Mouse (Mus musculus): ENCODE data around the gene Tsc22d3. TPM values are rescaled to one million over a fixed set of nuclear protein-coding genes. Genes with fewer than 3 reads are reported as not detected.
A peak's percentile ranks its signal among the peaks of the same experiment; 100 is the strongest.

The Tsc22d3 gene
- total and polyA plus RNA-seq, 3 experiments: 133 to 205 (median 140) TPM

DNA sequence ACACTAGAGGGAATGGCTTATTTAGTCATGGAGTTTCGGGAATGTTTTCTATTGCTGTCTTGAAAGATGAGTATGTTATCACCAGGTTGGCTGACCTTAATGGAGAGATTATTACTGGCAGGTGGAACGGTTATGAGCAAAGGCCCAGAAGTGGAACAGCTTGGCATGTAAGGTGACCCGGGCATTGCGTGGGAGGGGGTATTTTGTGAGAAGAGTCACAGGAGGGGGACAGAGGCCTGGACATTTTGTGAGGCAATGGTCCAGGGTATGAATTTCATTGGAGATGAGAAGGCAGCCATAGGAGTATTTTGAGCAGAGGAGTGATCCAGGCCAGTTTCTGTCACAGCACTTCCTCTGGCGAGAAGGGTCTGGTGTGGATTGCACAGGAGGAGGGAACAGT is 76.2 kb downstream of the Tsc22d3 start:
- no peak overlapping the region for H3K9ac ChIP-seq (ENCODE audit: low read depth, low read length)
- peaks cover 6% of the 10 kb centered on the region for H3K4me1 ChIP-seq (ENCODE audit: control insufficient read depth, insufficient read depth, low read length)
- H3K27me3 ChIP-seq (ENCODE audit: control insufficient read depth, insufficient read depth, low read length): no peaks in the 10 kb centered on the region
- TF ChIP-seq CTCF (IDR thresholded peaks at IDR 0.05): no peak
- TF ChIP-seq POLR2A (IDR thresholded peaks at IDR 0.05; ENCODE audit: insufficient read depth, low read depth, low read length): no peak
- TF ChIP-seq EP300 (IDR thresholded peaks at IDR 0.05; ENCODE audit: insufficient read depth, low read depth, low read length): no peak
- H3K27ac ChIP-seq: no peak overlapping the region
- intact Hi-C loops (cut with DNase I): no loop called here
- no peak for DNase-seq
- peaks cover 3% of the 10 kb centered on the region; the same call in 1 of the 2 replicates for H3K36me3 ChIP-seq (ENCODE audit: control insufficient read depth, insufficient read depth, low read length)
- WGBS: 76% methylated on average over 5 of the region's 5 CpGs
- no peaks in the 10 kb centered on the region for H3K79me2 ChIP-seq (replicated peaks; ENCODE audit: control insufficient read depth, insufficient read depth, low read length)
- no peak overlapping the region for H3K4me3 ChIP-seq

DNA sequence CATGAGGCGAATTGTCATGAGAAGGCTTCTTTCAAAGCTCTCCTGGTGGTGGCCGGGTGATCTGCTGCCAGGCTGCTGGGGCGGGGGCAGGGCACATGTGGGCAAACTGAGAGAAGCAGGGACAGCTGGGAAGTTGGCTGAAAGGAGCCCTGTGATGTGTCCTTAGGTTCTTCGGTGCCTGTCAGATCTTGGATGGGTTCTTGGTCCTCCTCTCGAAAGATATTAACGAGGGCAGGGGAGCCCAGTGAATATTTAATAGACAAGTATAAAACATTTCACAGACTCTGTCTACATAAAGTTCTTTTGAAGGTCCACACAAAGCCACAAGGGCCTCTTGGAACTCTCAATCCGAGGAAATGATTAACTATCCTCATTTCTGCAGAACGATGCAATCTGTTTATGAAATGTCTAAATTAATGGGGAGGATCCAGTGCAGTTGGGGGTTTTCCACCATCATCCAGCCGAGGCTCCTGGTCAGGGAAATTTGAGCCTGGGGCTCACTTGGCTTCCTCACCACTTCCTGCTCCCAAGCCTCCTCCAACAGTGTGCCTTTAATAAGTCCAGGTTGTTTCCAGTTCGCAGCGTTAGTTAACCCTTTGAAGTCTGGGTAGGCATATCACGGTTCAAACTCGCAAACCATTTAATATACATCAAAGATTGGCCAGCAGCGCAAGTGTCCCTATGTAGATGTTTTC is 78.2 kb downstream of the Tsc22d3 start:
- no peak overlapping the region for H3K9ac ChIP-seq (ENCODE audit: low read depth, low read length)
- H3K36me3 ChIP-seq (ENCODE audit: control insufficient read depth, insufficient read depth, low read length): peaks cover 3% of the 10 kb centered on the region; the same call in 1 of the 2 replicates
- intact Hi-C loops (cut with DNase I): no loop called here
- no peak overlapping the region for H3K4me3 ChIP-seq
- no peaks in the 10 kb centered on the region for H3K27me3 ChIP-seq (ENCODE audit: control insufficient read depth, insufficient read depth, low read length)
- WGBS: 61% methylated on average over 14 of the region's 14 CpGs
- H3K79me2 ChIP-seq (replicated peaks; ENCODE audit: control insufficient read depth, insufficient read depth, low read length): no peaks in the 10 kb centered on the region
- DNase-seq: no peak
- peaks cover 5% of the 10 kb centered on the region for H3K4me1 ChIP-seq (ENCODE audit: control insufficient read depth, insufficient read depth, low read length)
- no peak overlapping the region for H3K27ac ChIP-seq
- TF ChIP-seq CTCF (IDR thresholded peaks at IDR 0.05) (0 out of 2 replicates have a peak, but pooled peaks have one; percentile 9), EP300 (IDR thresholded peaks at IDR 0.05; ENCODE audit: insufficient read depth, low read depth, low read length) (no peak)

DNA sequence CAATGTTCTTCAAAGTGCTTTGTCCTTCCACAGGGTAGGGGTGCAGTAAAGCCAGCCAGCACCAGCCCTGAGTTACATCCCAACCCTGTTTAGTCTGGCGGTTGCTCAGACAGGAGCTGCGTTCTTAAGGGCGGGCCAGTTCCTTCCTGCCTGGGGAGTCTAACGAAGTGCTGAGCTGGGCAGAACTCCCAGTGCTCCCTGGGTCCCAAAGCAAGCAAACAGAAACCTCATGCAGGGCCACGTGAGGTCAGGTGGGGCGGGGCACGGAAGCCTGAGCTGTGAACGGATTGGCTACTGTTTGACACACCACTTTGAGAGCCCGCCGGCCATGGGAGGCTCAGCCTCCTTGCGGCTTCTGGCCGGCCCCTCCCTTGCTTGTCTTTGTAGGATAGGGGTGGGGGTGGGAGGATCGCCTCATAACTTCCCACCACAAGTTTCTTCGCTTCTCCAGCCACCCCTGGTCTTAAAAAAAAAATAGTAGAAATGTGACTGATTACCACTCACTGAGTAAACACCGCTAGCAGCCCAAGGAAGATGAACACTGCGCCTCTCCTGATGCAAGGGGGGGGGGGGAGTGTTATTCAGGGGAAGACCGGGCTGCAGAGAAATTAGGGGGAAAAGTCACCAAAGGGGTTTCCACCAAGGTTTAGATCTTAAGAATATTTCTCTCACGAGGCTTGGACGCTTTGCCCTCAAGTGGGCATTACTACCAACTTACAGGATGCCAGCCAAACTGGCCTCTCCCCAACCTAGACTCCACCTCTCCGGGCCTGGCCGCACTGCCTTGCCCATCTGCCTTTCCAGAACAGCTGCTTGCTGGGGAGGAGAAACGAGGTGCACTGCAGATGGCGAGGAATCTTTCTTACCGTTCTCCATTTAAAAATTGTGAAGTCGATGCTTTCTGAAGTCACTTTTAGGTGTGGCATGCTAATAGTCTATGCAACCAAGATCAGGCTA is 80.0 kb downstream of the Tsc22d3 start:
- peak overlapping the region; percentile 71 for H3K27ac ChIP-seq
- H3K79me2 ChIP-seq (replicated peaks; ENCODE audit: control insufficient read depth, insufficient read depth, low read length): no peaks in the 10 kb centered on the region
- H3K36me3 ChIP-seq (ENCODE audit: control insufficient read depth, insufficient read depth, low read length): peaks cover 3% of the 10 kb centered on the region; the same call in 1 of the 2 replicates
- no peaks in the 10 kb centered on the region for H3K27me3 ChIP-seq (ENCODE audit: control insufficient read depth, insufficient read depth, low read length)
- WGBS: 17% methylated on average over 25 of the region's 25 CpGs
- DNase-seq: peak; percentile 91 to 95
- intact Hi-C loops (cut with DNase I): loop anchor here (1.0 to 2.0 kb wide), 2 partner anchors 9 to 22 kb away; no protein-coding TSS in a partner anchor
- peak overlapping the region; percentile 54 for H3K9ac ChIP-seq (ENCODE audit: low read depth, low read length)
- no peak overlapping the region for H3K4me3 ChIP-seq
- peaks cover 5% of the 10 kb centered on the region for H3K4me1 ChIP-seq (ENCODE audit: control insufficient read depth, insufficient read depth, low read length)
- TF ChIP-seq CTCF (IDR thresholded peaks at IDR 0.05) (no peak), EP300 (IDR thresholded peaks at IDR 0.05; ENCODE audit: insufficient read depth, low read depth, low read length) (peak; percentile 85), POLR2A (IDR thresholded peaks at IDR 0.05; ENCODE audit: insufficient read depth, low read depth, low read length) (peak; percentile 75)

DNA sequence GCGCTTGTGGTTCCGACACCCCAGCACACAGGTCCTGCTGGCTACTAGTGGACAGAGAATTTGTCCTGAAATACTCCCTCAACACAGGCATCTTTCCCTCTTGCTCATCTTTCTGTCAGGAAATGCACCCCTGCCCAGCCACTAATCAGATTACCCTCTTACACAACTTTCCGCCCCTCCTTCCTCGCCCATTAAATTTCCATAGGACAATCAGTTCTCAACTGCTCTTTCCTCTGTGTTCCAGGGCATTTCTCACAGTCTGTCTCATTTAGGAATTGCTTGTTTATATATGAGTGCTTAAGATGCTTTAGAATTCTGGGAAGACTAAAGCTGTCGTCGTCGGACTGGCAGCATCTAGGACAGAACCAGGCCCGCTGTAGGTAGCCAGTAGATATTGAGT is 82.1 kb downstream of the Tsc22d3 start:
- H3K4me3 ChIP-seq: no peak overlapping the region
- intact Hi-C loops (cut with DNase I): no loop called here
- H3K9ac ChIP-seq (ENCODE audit: low read depth, low read length): no peak overlapping the region
- peaks cover 5% of the 10 kb centered on the region for H3K4me1 ChIP-seq (ENCODE audit: control insufficient read depth, insufficient read depth, low read length)
- H3K79me2 ChIP-seq (replicated peaks; ENCODE audit: control insufficient read depth, insufficient read depth, low read length): no peaks in the 10 kb centered on the region
- no peak for TF ChIP-seq POLR2A (IDR thresholded peaks at IDR 0.05; ENCODE audit: insufficient read depth, low read depth, low read length)
- no peak for TF ChIP-seq CTCF (IDR thresholded peaks at IDR 0.05)
- TF ChIP-seq EP300 (IDR thresholded peaks at IDR 0.05; ENCODE audit: insufficient read depth, low read depth, low read length): no peak
- H3K27ac ChIP-seq: no peak overlapping the region
- no peaks in the 10 kb centered on the region for H3K27me3 ChIP-seq (ENCODE audit: control insufficient read depth, insufficient read depth, low read length)
- 91% methylated on average over 8 of the region's 8 CpGs for WGBS
- no peak for DNase-seq
- peaks cover 5% of the 10 kb centered on the region for H3K36me3 ChIP-seq (ENCODE audit: control insufficient read depth, insufficient read depth, low read length)

DNA sequence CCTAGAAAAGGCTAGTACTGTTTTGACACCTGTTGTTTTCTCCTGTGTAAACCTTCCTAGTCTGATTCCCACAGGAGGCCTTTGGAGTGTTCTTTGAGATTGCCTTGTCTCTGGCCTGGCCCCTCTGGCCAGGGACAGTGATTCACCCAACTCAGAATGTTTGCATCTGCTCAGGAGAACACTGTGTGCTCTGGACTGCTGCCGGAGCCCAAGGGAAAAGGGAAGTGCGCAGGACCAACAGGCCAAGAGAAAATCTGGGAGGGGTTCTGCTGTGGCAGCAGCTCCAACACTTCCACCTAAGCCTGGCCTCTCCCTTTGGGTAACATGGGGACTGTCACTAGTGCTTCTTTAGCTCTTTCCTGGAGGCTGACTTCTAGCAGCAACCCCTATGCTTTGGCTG is 87.1 kb downstream of the Tsc22d3 start:
- 53% methylated on average over 2 of the region's 2 CpGs for whole genome bisulfite sequencing
- Histone ChIP-seq H3K4me1 (ENCODE audit: control insufficient read depth, insufficient read depth, low read length) (peaks cover 13% of the 10 kb centered on the region), H3K36me3 (ENCODE audit: control insufficient read depth, insufficient read depth, low read length) (peaks cover 3% of the 10 kb centered on the region), H3K4me3 (no peak overlapping the region), H3K79me2 (replicated peaks; ENCODE audit: control insufficient read depth, insufficient read depth, low read length) (no peaks in the 10 kb centered on the region), H3K27ac (peak overlapping the region; percentile 43), H3K9ac (ENCODE audit: low read depth, low read length) (no peak overlapping the region), H3K27me3 (ENCODE audit: control insufficient read depth, insufficient read depth, low read length) (no peaks in the 10 kb centered on the region)
- peak; percentile 69 to 75 for DNase-seq
- TF ChIP-seq CTCF (IDR thresholded peaks at IDR 0.05): no peak
- peak; percentile 97 for TF ChIP-seq EP300 (IDR thresholded peaks at IDR 0.05; ENCODE audit: insufficient read depth, low read depth, low read length)
- peak; percentile 53 for TF ChIP-seq POLR2A (IDR thresholded peaks at IDR 0.05; ENCODE audit: insufficient read depth, low read depth, low read length)
- intact Hi-C loops (cut with DNase I): no loop called here
